Mouse (Mus musculus) stomach, postnatal 0 days (tissue): ENCODE results near the gene Slc39a3. TPM values are rescaled to one million over a fixed set of nuclear protein-coding genes. Genes with fewer than 3 reads are reported as not detected.

Source experiments
- ATAC-seq: fragments of 200-750 bp; cut with Nextera tagmentation; 2 replicates; pipeline ENCODE4 v1.8.0; 2017; ENCODE audit not compliant: low FRiP score, low TSS enrichment
- DNase-seq: peaks from one replicate; pipeline ENCODE4 v3.0.0-alpha.2; 2016; ENCODE audit warnings: low spot score
- H3K27ac ChIP-seq: fragments of 300-500 bp; sonication (generic); replicated peaks from 2 replicates; pipeline ENCODE4 v1.5.1; 2014; ENCODE audit warnings: mild to moderate bottlenecking, control low read depth
- H3K27me3 ChIP-seq: fragments of 300-500 bp; sonication (generic); 2 replicates; pipeline ENCODE4 v1.6.1; 2014; ENCODE audit warnings: low read length; ENCODE audit not compliant: control insufficient read depth, insufficient read depth
- H3K36me3 ChIP-seq: fragments of 300-500 bp; sonication (generic); 2 replicates; pipeline ENCODE4 v1.6.1; 2014; ENCODE audit warnings: low read length, mixed read lengths; ENCODE audit not compliant: control insufficient read depth, insufficient read depth
- H3K4me1 ChIP-seq: fragments of 300-500 bp; sonication (generic); replicated peaks from 2 replicates; pipeline ENCODE4 v1.6.1; 2014; ENCODE audit warnings: antibody characterized with exemption; ENCODE audit not compliant: control insufficient read depth, insufficient read depth
- H3K4me2 ChIP-seq: fragments of 300-500 bp; sonication (generic); replicated peaks from 2 replicates; pipeline ENCODE4 v1.6.1; 2014; ENCODE audit warnings: low read depth, mild to moderate bottlenecking, control low read depth, moderate library complexity
- H3K4me3 ChIP-seq: fragments of 300-500 bp; sonication (generic); 2 replicates; pipeline ENCODE4 v1.5.1; 2014; ENCODE audit warnings: low read depth, low read length, control low read depth
- H3K9ac ChIP-seq: fragments of 300-500 bp; sonication (generic); 2 replicates; pipeline ENCODE4 v1.6.1; 2014; ENCODE audit warnings: mild to moderate bottlenecking, low read length, control low read depth, mixed read lengths
- H3K9me3 ChIP-seq: fragments of 300-500 bp; sonication (generic); 2 replicates; pipeline ENCODE4 v1.6.1; 2016; ENCODE audit warnings: low read length; ENCODE audit not compliant: control insufficient read depth
- CTCF ChIP-seq: IDR thresholded peaks from 2 replicates; pipeline ENCODE4 v1.5.1; 2016; ENCODE audit warnings: antibody characterized with exemption, low read depth, mild to moderate bottlenecking, moderate library complexity
- EP300 ChIP-seq: optimal IDR thresholded peaks from 2 replicates; pipeline ENCODE3; 2016; ENCODE audit warnings: antibody characterized with exemption
- WGBS: fragments of 180-500 bp; shearing (Covaris S2); extraction: QIAGEN DNeasy Blood & Tissue Kit; methylation state at CpG from one replicate; pipeline ENCODE4 v1.1.7; 2014; 5-methylcytosine and 5-hydroxymethylcytosine counted together
- polyA plus RNA-seq: library from polyadenylated mRNA; unstranded; fragments of >200 nt; fragmentation: Nextera tagmentation; extraction: Ambion mirVana; gene quantifications from 2 replicates; pipeline ENCODE4 v1.2.1, GENCODE M21; 2015

The Slc39a3 gene
- polyA plus RNA-seq, 1 experiment from 2014 or later = 11.0 TPM

DNA sequence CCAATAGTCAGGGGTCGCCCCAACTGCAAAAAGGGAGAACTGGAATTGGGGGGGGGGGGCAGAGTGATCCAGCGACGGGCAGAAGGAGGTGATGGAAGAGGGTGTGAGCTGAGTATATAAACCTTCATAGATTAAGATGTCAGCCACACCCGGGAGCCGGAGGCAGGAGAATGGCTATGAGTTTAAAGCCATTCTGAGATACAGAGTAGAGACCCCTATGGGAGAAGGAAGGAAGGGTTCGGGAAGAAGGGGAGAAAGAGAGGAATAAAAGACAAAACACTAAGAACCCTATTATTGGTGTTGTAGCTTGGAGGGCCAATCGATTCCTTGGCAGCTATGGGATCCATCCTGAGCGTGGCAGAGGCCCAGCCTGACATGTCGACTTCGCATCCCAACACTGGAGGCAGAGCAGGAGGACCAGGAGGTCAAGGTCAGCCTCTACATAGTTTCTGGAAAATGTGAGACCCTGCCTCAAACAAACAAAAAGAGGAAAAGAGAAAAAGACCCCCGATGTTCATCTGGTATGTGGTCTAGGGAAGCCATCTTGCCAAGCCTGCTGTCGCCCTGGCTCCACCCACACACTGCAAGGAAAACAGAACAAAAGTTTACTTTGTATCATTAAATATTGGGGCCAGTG lies 11.5 kb downstream of the Slc39a3 start, which contains the start of gene Diras1:
Gene Diras1 (minus strand): TSS at position 24 of the 637 bp plus-strand sequence.
- Histone ChIP-seq H3K4me3 (peak within 1 kb of the TSS; percentile 17), H3K9me3 (no peaks in the 10 kb centered on the region), H3K27ac (no peak within 1 kb of the TSS), H3K4me2 (peak within 1 kb of the TSS; percentile 41), H3K27me3 (0 out of 2 replicates have a peak, but pooled peaks cover 3% of the 10 kb centered on the region), H3K9ac (no peak within 1 kb of the TSS), H3K36me3 (no peaks in the 10 kb centered on the region), H3K4me1 (no peaks in the 10 kb centered on the region)
- DNase-seq = no peak
- ATAC-seq = no peak
- no peak for TF ChIP-seq CTCF
- no peak for TF ChIP-seq EP300
- WGBS = 38% methylated on average over 12 of the region's 12 CpGs

DNA sequence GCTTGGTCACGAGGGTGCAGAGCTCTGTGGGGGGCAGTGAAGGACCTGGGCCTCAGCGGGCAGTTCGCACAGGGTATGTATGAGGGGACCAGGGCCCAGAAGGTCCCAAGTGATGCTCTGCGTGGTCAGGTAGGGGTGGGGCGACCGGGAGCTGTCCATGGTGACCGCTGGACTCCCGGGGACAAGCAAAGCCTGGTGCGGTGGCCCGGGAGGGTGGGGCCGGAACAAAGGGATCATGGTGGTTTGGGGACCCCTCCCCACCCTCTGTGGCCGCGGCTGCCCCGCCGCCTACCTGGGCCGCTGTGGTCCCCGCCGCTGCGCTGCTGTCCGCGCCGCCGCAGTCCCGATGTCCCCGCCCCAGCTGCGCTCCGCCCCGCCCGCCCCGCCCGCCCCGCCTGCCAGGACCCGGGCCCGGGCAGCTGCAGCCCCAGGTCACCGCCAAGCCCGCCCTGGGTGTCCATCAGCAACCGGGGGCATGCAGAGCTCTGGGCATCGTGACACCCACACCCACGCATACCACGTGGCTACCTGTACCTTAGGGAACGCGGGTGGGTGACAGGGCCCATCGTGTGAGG lies 12.1 kb downstream of the Slc39a3 start:
- ATAC-seq = peak; percentile 39; the same call in 1 of the 2 replicates
- Histone ChIP-seq H3K4me2 (peak overlapping the region; percentile 41), H3K36me3 (no peaks in the 10 kb centered on the region), H3K9me3 (no peaks in the 10 kb centered on the region), H3K27ac (no peak overlapping the region), H3K9ac (no peak overlapping the region), H3K4me1 (no peaks in the 10 kb centered on the region), H3K4me3 (peak overlapping the region; percentile 17), H3K27me3 (0 out of 2 replicates have a peak, but pooled peaks cover 3% of the 10 kb centered on the region)
- DNase-seq = peak; percentile 44
- 2% methylated on average over 29 of the region's 43 CpGs for WGBS
- TF ChIP-seq CTCF (no peak), EP300 (no peak)

DNA sequence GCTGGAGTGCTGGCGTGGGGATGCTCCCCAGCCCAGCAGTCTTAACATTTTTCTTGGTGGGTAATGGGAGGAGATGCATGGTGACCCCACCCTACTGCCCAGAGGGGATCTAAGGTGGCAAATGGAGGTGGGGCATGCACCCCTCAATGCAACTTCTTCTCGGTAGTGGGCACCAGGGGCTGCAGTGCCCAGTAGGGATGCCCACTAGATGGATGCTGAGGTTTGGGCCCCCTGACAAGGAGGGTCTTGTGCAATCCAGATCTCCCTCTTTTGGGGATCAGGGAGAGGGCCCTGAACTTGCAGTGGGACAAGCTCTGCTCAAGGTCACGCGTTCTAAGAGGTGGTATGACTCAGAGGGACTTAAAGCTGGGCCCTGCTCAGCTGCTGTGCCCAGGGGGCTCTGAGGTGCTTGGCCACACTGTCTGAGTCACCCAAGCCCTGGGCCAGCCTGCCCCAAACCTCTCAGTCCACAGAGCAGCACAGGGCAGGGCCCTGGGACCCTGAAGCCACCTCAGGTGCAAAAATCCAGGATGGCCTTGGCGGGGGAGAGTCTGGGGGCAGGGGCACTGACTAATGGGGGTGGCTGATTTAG lies 12.8 kb downstream of the Slc39a3 start:
- Histone ChIP-seq H3K4me1 (no peaks in the 10 kb centered on the region), H3K4me2 (no peak overlapping the region), H3K4me3 (no peak overlapping the region), H3K9me3 (no peaks in the 10 kb centered on the region), H3K36me3 (no peaks in the 10 kb centered on the region), H3K27me3 (0 out of 2 replicates have a peak, but pooled peaks cover 3% of the 10 kb centered on the region), H3K27ac (no peak overlapping the region), H3K9ac (no peak overlapping the region)
- TF ChIP-seq EP300 (no peak), CTCF (no peak)
- DNase-seq (no peak), ATAC-seq (no peak)
- WGBS = 62% methylated on average over 5 of the region's 5 CpGs

DNA sequence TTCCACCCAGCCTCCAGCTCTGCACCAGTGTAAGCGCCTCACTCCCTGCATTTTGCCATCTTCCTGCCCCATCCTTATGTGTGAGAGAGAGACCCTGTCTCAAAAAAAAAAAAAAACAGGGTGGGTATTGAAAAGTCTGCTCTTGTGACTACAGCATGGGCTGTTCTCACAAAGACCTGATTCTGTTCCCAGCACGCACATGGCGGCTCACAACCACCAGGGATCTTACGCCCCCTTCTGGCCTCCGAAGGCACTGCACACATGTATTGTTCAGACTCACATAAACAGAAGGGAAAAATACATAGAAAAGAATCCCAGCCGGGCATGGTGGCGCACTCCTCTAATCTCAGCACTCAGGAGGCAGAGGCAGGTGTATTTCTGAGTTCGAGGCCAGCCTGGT lies 14.5 kb downstream of the Slc39a3 start:
- whole genome bisulfite sequencing = 68% methylated on average over 8 of the region's 8 CpGs
- peak; percentile 49 for TF ChIP-seq CTCF
- no peak for TF ChIP-seq EP300

DNA sequence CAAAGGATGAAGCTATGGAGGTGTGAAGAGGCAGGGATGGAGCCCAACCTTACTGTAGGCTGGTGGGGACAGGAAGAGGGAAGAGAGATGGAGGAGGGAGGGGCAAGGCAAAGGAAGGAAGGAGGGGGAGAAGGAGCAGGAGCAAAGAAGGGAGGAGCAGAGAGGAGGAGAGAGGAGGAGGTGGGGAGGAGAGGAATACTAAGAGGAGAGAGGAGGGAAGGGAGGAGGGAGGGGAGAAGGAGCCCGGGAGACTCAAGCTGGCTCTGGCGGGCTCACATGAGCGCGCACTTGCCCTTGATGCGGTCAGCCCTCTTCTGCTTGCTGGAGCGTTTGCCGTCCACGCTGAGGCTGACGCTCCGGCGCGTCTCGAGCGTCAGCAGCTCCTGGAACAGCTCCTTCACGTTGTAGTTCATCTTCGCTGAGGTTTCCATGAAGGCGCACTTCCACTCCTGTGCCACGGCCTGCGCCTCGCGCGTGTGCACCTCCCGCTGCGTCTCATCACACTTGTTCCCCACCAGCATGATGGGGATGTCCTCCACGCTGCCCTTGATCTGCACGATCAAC lies 15.6 kb downstream of the Slc39a3 start:
- DNase-seq = no peak
- H3K4me3 ChIP-seq = no peak overlapping the region
- H3K36me3 ChIP-seq = no peaks in the 10 kb centered on the region
- TF ChIP-seq CTCF (no peak), EP300 (no peak)
- no peak overlapping the region for H3K9ac ChIP-seq
- H3K27ac ChIP-seq = no peak overlapping the region
- ATAC-seq = no peak
- no peaks in the 10 kb centered on the region for H3K4me1 ChIP-seq
- H3K9me3 ChIP-seq = no peaks in the 10 kb centered on the region
- 0 out of 2 replicates have a peak, but pooled peaks cover 3% of the 10 kb centered on the region for H3K27me3 ChIP-seq
- 13% methylated on average over 26 of the region's 26 CpGs for WGBS
- no peak overlapping the region for H3K4me2 ChIP-seq

More for the DNA sequence above, 14.5 kb downstream of the Slc39a3 start:
- Histone ChIP-seq H3K4me3 (no peak overlapping the region), H3K9me3 (no peaks in the 10 kb centered on the region), H3K27ac (no peak overlapping the region), H3K4me1 (no peaks in the 10 kb centered on the region), H3K27me3 (0 out of 2 replicates have a peak, but pooled peaks cover 3% of the 10 kb centered on the region), H3K4me2 (no peak overlapping the region), H3K36me3 (no peaks in the 10 kb centered on the region), H3K9ac (no peak overlapping the region)
- ATAC-seq (no peak), DNase-seq (no peak)
